Mouse (Mus musculus): ENCODE data around the gene Bnipl.

GRCm38 (mm10) chr3:95284062-95284461, 33.1 kb upstream of the Bnipl start:
- TF ChIP-seq CEBPB (IDR thresholded peaks at IDR 0.05; ENCODE audit: low read depth) (no peak), CTCF (IDR thresholded peaks at IDR 0.05; ENCODE audit: control insufficient read depth, insufficient read depth, insufficient read length) (no peak), USF1 (IDR thresholded peaks at IDR 0.05; ENCODE audit: low read depth) (no peak)
